19 mouse cellular contexts compared by ENCODE assay signal in the genomic region with DNA sequence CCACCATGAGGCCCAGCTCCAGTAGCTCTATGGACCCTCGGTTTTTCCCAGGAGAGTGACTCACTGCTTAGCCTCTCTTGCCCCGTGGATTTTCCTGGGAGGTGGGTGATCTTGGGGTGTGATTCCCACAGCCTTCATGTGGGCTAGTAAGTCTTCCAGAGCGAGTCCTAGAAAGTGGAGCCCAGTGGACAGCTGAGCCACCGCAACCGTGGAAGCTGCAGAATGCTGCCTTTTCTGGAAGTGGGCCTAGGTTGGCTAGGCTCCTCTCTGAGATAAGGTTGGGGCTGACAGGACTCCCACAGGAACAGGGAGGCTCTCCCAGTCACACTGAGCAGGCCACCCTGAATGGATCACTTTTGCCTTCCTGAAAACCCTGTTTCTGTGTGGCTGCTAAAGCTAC.
DNase-seq lines count a peak whose midpoint lies in the region; ATAC-seq and TF ChIP-seq lines count a peak whose summit lies in the region.
"Had no signal": no experiment of that assay in that cellular context is flagged by ENCODE, and none has a peak within 500 bp of the region (broad histone marks: within the 10 kb centered on the region; RNA-seq: fewer than 3 reads in every experiment).

No protein-coding gene starts in this region.

- H3K9ac ChIP-seq in intestine, embryonic 16.5 days (ENCODE audit: low read depth, low read length) = peak overlapping the region; percentile 37; the same call in 1 of the 2 replicates
- no peak overlapping the region for H3K9ac ChIP-seq in intestine, postnatal 0 days (ENCODE audit: low read depth, low read length)
- H3K9ac ChIP-seq in heart, embryonic 14.5 days (ENCODE audit: low read length) = peak overlapping the region; percentile 52; the same call in 1 of the 2 replicates
- no peak overlapping the region for H3K9ac ChIP-seq in liver, embryonic 11.5 days (ENCODE audit: low read depth, low read length)
- H3K9ac ChIP-seq: hindbrain, embryonic 15.5 days; limb, embryonic 12.5 days; liver, embryonic 14.5 days; neural tube, embryonic 12.5 days had no signal

- ATAC-seq in intestine, embryonic 16.5 days = no peak
- ATAC-seq in intestine, postnatal 0 days = no peak
- ATAC-seq in heart, embryonic 14.5 days (ENCODE audit: insufficient number of reproducible peaks, insufficient read depth, low FRiP score, low read depth) = no peak
- no peak for ATAC-seq in liver, embryonic 11.5 days (replicated peaks; ENCODE audit: low FRiP score)
- ATAC-seq in erythroid progenitor cell, adult 5-6 weeks (replicated peaks; ENCODE audit: low FRiP score, poor library complexity, severe bottlenecking) = no peak
- ATAC-seq: forebrain, embryonic 14.5 days; midbrain, embryonic 16.5 days had no signal

- H3K4me3 ChIP-seq in intestine, embryonic 16.5 days (ENCODE audit: low read length) = no peak overlapping the region
- H3K4me3 ChIP-seq in intestine, postnatal 0 days (ENCODE audit: low read depth, low read length) = no peak overlapping the region
- no peak overlapping the region for H3K4me3 ChIP-seq in heart, embryonic 14.5 days (ENCODE audit: control insufficient read depth in 1 of 2, insufficient read depth in 1 of 2, low read depth in 1 of 2, low read length in 2 of 2)
- no peak overlapping the region for H3K4me3 ChIP-seq in myocyte
- no peak overlapping the region for H3K4me3 ChIP-seq in liver, embryonic 11.5 days (ENCODE audit: low read depth, low read length)
- H3K4me3 ChIP-seq: hindbrain, embryonic 15.5 days; limb, embryonic 12.5 days; neural tube, embryonic 12.5 days had no signal

- no peaks in the 10 kb centered on the region for H3K79me2 ChIP-seq in myocyte (ENCODE audit: control insufficient read depth, insufficient read depth)

- H3K27me3 ChIP-seq in intestine, embryonic 16.5 days (replicated peaks; ENCODE audit: control insufficient read depth, insufficient read depth, low read length) = no peaks in the 10 kb centered on the region
- no peaks in the 10 kb centered on the region for H3K27me3 ChIP-seq in intestine, postnatal 0 days (replicated peaks; ENCODE audit: control insufficient read depth, insufficient read depth, low read length)
- H3K27me3 ChIP-seq in heart, embryonic 14.5 days (ENCODE audit: control insufficient read depth, insufficient read depth, low read length) = no peaks in the 10 kb centered on the region
- H3K27me3 ChIP-seq in myocyte (ENCODE audit: control insufficient read depth, insufficient read depth, insufficient read length) = peaks cover 8% of the 10 kb centered on the region
- no peaks in the 10 kb centered on the region for H3K27me3 ChIP-seq in liver, embryonic 11.5 days (replicated peaks; ENCODE audit: control insufficient read depth, insufficient read depth, low read length)
- H3K27me3 ChIP-seq: hindbrain, embryonic 15.5 days; limb, embryonic 12.5 days; neural tube, embryonic 12.5 days had no signal

- H3ac ChIP-seq in myocyte (ENCODE audit: control insufficient read depth, insufficient read length) = no peak overlapping the region

- no peak overlapping the region for H3K27ac ChIP-seq in intestine, embryonic 16.5 days (ENCODE audit: low read length)
- H3K27ac ChIP-seq in intestine, postnatal 0 days (ENCODE audit: low read depth, low read length) = no peak overlapping the region
- H3K27ac ChIP-seq in heart, embryonic 14.5 days (replicated peaks in 1 of 2; ENCODE audit: control insufficient read depth in 1 of 2, insufficient read depth in 1 of 2, low read depth in 2 of 2, low read length in 2 of 2) = peak overlapping the region in 1 of 2 experiments; percentile 47; a peak in 1 of 4 replicates
- H3K27ac ChIP-seq in liver, embryonic 11.5 days (ENCODE audit: low read depth, low read length) = no peak overlapping the region
- H3K27ac ChIP-seq: hindbrain, embryonic 15.5 days; limb, embryonic 12.5 days; liver, embryonic 14.5 days; neural tube, embryonic 12.5 days had no signal

- DNase-seq in heart, adult 9 months (ENCODE audit: low spot score in 2 of 2) = peak; percentile 49 to 54
- no peak for DNase-seq in liver, embryonic 11.5 days (ENCODE audit: low spot score)
- DNase-seq in neural tube, embryonic 10.5 days (ENCODE audit: extremely low spot score, low spot score) = no peak
- DNase-seq: kidney, adult 11 months; kidney, postnatal 10 days; lung, postnatal 14 days; right cerebral cortex, postnatal 4 days; thymus, postnatal 4 days had no signal

- H3K4me2 ChIP-seq in intestine, embryonic 16.5 days (ENCODE audit: low read depth, low read length) = no peak overlapping the region
- H3K4me2 ChIP-seq in intestine, postnatal 0 days (replicated peaks; ENCODE audit: low read depth) = no peak overlapping the region
- no peak overlapping the region for H3K4me2 ChIP-seq in heart, embryonic 14.5 days (ENCODE audit: low read length)
- H3K4me2 ChIP-seq in myocyte (ENCODE audit: low read depth) = no peak overlapping the region
- H3K4me2 ChIP-seq in liver, embryonic 11.5 days = no peak overlapping the region
- H3K4me2 ChIP-seq: hindbrain, embryonic 15.5 days; limb, embryonic 12.5 days; neural tube, embryonic 12.5 days had no signal

- TF ChIP-seq POLR2A in myocyte (IDR thresholded peaks at IDR 0.05; ENCODE audit: insufficient read length, low read depth) = no peak

- 76% methylated on average over 5 of the region's 5 CpGs for WGBS in intestine, embryonic 16.5 days
- 77% methylated on average over 5 of the region's 5 CpGs for WGBS in intestine, postnatal 0 days
- 43% methylated on average over 5 of the region's 5 CpGs for WGBS in heart, embryonic 14.5 days
- WGBS in liver, embryonic 11.5 days = 72% methylated on average over 5 of the region's 5 CpGs

- H3K36me3 ChIP-seq in intestine, embryonic 16.5 days (ENCODE audit: control insufficient read depth, insufficient read depth, low read length) = no peaks in the 10 kb centered on the region
- no peaks in the 10 kb centered on the region for H3K36me3 ChIP-seq in intestine, postnatal 0 days (ENCODE audit: control insufficient read depth, insufficient read depth)
- H3K36me3 ChIP-seq in heart, embryonic 14.5 days (ENCODE audit: control insufficient read depth, insufficient read depth, low read length) = no peaks in the 10 kb centered on the region
- H3K36me3 ChIP-seq in myocyte (ENCODE audit: control insufficient read depth, insufficient read depth) = no peaks in the 10 kb centered on the region
- no peaks in the 10 kb centered on the region for H3K36me3 ChIP-seq in liver, embryonic 11.5 days (ENCODE audit: control insufficient read depth, insufficient read depth, low read length)
- H3K36me3 ChIP-seq: hindbrain, embryonic 15.5 days; limb, embryonic 12.5 days; neural tube, embryonic 12.5 days had no signal

- no peak for TF ChIP-seq CTCF in intestine, postnatal 0 days (IDR thresholded peaks at IDR 0.05; ENCODE audit: low read depth)

- 0 out of 2 replicates have a peak, but pooled peaks cover 3% of the 10 kb centered on the region for H3K9me3 ChIP-seq in intestine, embryonic 16.5 days (ENCODE audit: control insufficient read depth, low read length)
- 0 out of 2 replicates have a peak, but pooled peaks cover 3% of the 10 kb centered on the region for H3K9me3 ChIP-seq in intestine, postnatal 0 days (ENCODE audit: control insufficient read depth)
- H3K9me3 ChIP-seq in heart, embryonic 14.5 days (ENCODE audit: control insufficient read depth, low read length) = no peaks in the 10 kb centered on the region; the same call in 1 of the 2 replicates
- no peaks in the 10 kb centered on the region for H3K9me3 ChIP-seq in liver, embryonic 11.5 days (ENCODE audit: control insufficient read depth, low read length)
- H3K9me3 ChIP-seq: hindbrain, embryonic 15.5 days; limb, embryonic 12.5 days; neural tube, embryonic 12.5 days had no signal

- H3K4me1 ChIP-seq in intestine, embryonic 16.5 days (ENCODE audit: control insufficient read depth, insufficient read depth, low read length) = peaks cover 8% of the 10 kb centered on the region
- H3K4me1 ChIP-seq in intestine, postnatal 0 days (replicated peaks; ENCODE audit: control insufficient read depth, insufficient read depth, low read length) = no peaks in the 10 kb centered on the region
- peaks cover 12 to 16% of the 10 kb centered on the region in 2 experiments for H3K4me1 ChIP-seq in heart, embryonic 14.5 days (ENCODE audit: control insufficient read depth in 2 of 2, insufficient read depth in 2 of 2, low read length in 2 of 2)
- H3K4me1 ChIP-seq in liver, embryonic 11.5 days (replicated peaks; ENCODE audit: control insufficient read depth, insufficient read depth, low read length) = no peaks in the 10 kb centered on the region
- H3K4me1 ChIP-seq: hindbrain, embryonic 15.5 days; limb, embryonic 12.5 days; neural tube, embryonic 12.5 days had no signal

TF ChIP-seq in myocyte, 11 proteins besides CTCF, POLR2A, EP300 and RAD21:
- TF ChIP-seq POLR2AphosphoS2 (IDR thresholded peaks at IDR 0.05; ENCODE audit: insufficient read length, low read depth) = no peak
- TF ChIP-seq MYOG (IDR thresholded peaks at IDR 0.05; ENCODE audit: control insufficient read depth in 1 of 3, insufficient read depth in 1 of 3, insufficient read length in 2 of 3, low read depth in 2 of 3) = peak in 2 of 3 experiments; percentile 8 to 66
- TF ChIP-seq E2F4 (IDR thresholded peaks at IDR 0.05; ENCODE audit: insufficient read depth) = no peak
- TF ChIP-seq MAX (IDR thresholded peaks at IDR 0.05; ENCODE audit: low read depth) = no peak
- TF ChIP-seq TCF3 (IDR thresholded peaks at IDR 0.05; ENCODE audit: insufficient read length, low read depth) = no peak
- TF ChIP-seq MYOD1 (IDR thresholded peaks at IDR 0.05; ENCODE audit: control insufficient read depth in 1 of 3, insufficient read length in 2 of 3, low read depth in 2 of 3) = peak in 2 of 3 experiments; percentile 16 to 70
- TF ChIP-seq USF1 (IDR thresholded peaks at IDR 0.05; ENCODE audit: low read depth) = no peak
TF ChIP-seq in myocyte: peak in this region for 2.

Comparison
In these comparisons a context has a peak if more than half of its experiments do, and no peak if none do; other contexts are left out.
1. H3K9ac ChIP-seq: peak in intestine, embryonic 16.5 days (single experiment) and heart, embryonic 14.5 days (single experiment); none in intestine, postnatal 0 days (single experiment) and liver, embryonic 11.5 days (single experiment).
2. DNase-seq: peak in heart, adult 9 months (2 of 2); none in liver, embryonic 11.5 days (single experiment) and neural tube, embryonic 10.5 days (single experiment).